Mouse (Mus musculus): ENCODE measurements around the gene Zfp275. TPM values are rescaled to one million over a fixed set of nuclear protein-coding genes. Genes with fewer than 3 reads are reported as not detected.
"Not testable (repeated sequence)": the region's sequence is repeated elsewhere in the genome, so short reads cannot be mapped to it uniquely, and the experiment has no call there.

Zfp275 gene
- total RNA-seq (2021) = 10 to 100 TPM; 16.0 to 17.7 TPM
- long read RNA-seq, experiment 1 = 0 reads
- long read RNA-seq, experiment 2, partial matches to known transcripts = 0 of 5 reads
- long read RNA-seq, experiment 2, other reads (novel, unspliced or antisense) = 5 of 5 reads

GRCm38 (mm10) chrX:73342483-73342895, at the start of gene Zfp275:
TSS of gene Zfp275 (plus strand) at chrX:73342621.
- peak; percentile 73 to 75 for DNase-seq (ENCODE audit: low spot score in 2 of 2)

- DNase-seq (ENCODE audit: low spot score in 2 of 2) = not testable (repeated sequence)
These were observed 49.5 kb upstream of the Zfp275 start, which contains the start of the genes Xlr5a and Xlr5c for GRCm38 (mm10) chrX:73292876-73293275. TSS of gene Xlr5a (minus strand) at chrX:73292976. TSS of gene Xlr5c (minus strand) at chrX:73292976.

- DNase-seq (ENCODE audit: low spot score in 2 of 2) = not testable (repeated sequence)
These were observed 46.7 kb upstream of the Zfp275 start for GRCm38 (mm10) chrX:73295745-73296144.

GRCm38 (mm10) chrX:73312522-73312921, 29.9 kb upstream of the Zfp275 start:
- DNase-seq (ENCODE audit: low spot score in 2 of 2) = peak; percentile 7 to 24

- DNase-seq (ENCODE audit: low spot score in 2 of 2) = no peak
These were observed 21.4 kb upstream of the Zfp275 start for GRCm38 (mm10) chrX:73321029-73321428.

GRCm38 (mm10) chrX:73327215-73327614, 15.2 kb upstream of the Zfp275 start:
- no peak for DNase-seq (ENCODE audit: low spot score in 2 of 2)

GRCm38 (mm10) chrX:73333548-73333947, 8.9 kb upstream of the Zfp275 start:
- no peak for DNase-seq (ENCODE audit: low spot score in 2 of 2)

GRCm38 (mm10) chrX:73336740-73337139, 5.7 kb upstream of the Zfp275 start, which contains the start of gene Gm45015:
TSS of gene Gm45015 (minus strand) at chrX:73336840.
- DNase-seq (ENCODE audit: low spot score in 2 of 2) = no peak

GRCm38 (mm10) chrX:73341473-73341872, 948 bp upstream of the Zfp275 start:
- no peak for DNase-seq (ENCODE audit: low spot score in 2 of 2)

- DNase-seq (ENCODE audit: low spot score in 2 of 2) = no peak
These were observed 353 bp upstream of the Zfp275 start for GRCm38 (mm10) chrX:73342068-73342467.

- peak in 1 of 2 experiments; percentile 20 for DNase-seq (ENCODE audit: low spot score in 2 of 2)
These were observed 717 bp downstream of the Zfp275 start for GRCm38 (mm10) chrX:73342941-73343735.

- DNase-seq (ENCODE audit: low spot score in 2 of 2) = no peak
These were observed 1.4 kb downstream of the Zfp275 start for GRCm38 (mm10) chrX:73343802-73344201.

GRCm38 (mm10) chrX:73344346-73344745, 1.9 kb downstream of the Zfp275 start:
- no peak for DNase-seq (ENCODE audit: low spot score in 2 of 2)

GRCm38 (mm10) chrX:73356163-73356562, 13.7 kb downstream of the Zfp275 start:
- DNase-seq (ENCODE audit: low spot score in 2 of 2) = no peak

- no peak for DNase-seq (ENCODE audit: low spot score in 2 of 2)
These were observed 14.3 kb downstream of the Zfp275 start for GRCm38 (mm10) chrX:73356719-73357118.

- DNase-seq (ENCODE audit: low spot score in 2 of 2) = no peak
These were observed 20.9 kb downstream of the Zfp275 start for GRCm38 (mm10) chrX:73363291-73363690.

- no peak for DNase-seq (ENCODE audit: low spot score in 2 of 2)
These were observed 42.0 kb downstream of the Zfp275 start for GRCm38 (mm10) chrX:73384419-73384818.

GRCm38 (mm10) chrX:73384924-73385323, 42.5 kb downstream of the Zfp275 start:
- DNase-seq (ENCODE audit: low spot score in 2 of 2) = no peak

GRCm38 (mm10) chrX:73391481-73391880, 49.1 kb downstream of the Zfp275 start:
- no peak for DNase-seq (ENCODE audit: low spot score in 2 of 2)

- DNase-seq (ENCODE audit: low spot score in 2 of 2) = peak in 1 of 2 experiments; percentile 12
These were observed 54.0 kb downstream of the Zfp275 start for GRCm38 (mm10) chrX:73396446-73396845.

GRCm38 (mm10) chrX:73398636-73399035, 56.2 kb downstream of the Zfp275 start, which contains the start of gene Gm18336:
TSS of gene Gm18336 (minus strand) at chrX:73398736.
- not testable (repeated sequence) for DNase-seq (ENCODE audit: low spot score in 2 of 2)

- no peak for DNase-seq (ENCODE audit: low spot score in 2 of 2)
These were observed 58.5 kb downstream of the Zfp275 start for GRCm38 (mm10) chrX:73400951-73401350.
